ENCODE assay signal across 8 mouse cellular contexts in the genomic region with DNA sequence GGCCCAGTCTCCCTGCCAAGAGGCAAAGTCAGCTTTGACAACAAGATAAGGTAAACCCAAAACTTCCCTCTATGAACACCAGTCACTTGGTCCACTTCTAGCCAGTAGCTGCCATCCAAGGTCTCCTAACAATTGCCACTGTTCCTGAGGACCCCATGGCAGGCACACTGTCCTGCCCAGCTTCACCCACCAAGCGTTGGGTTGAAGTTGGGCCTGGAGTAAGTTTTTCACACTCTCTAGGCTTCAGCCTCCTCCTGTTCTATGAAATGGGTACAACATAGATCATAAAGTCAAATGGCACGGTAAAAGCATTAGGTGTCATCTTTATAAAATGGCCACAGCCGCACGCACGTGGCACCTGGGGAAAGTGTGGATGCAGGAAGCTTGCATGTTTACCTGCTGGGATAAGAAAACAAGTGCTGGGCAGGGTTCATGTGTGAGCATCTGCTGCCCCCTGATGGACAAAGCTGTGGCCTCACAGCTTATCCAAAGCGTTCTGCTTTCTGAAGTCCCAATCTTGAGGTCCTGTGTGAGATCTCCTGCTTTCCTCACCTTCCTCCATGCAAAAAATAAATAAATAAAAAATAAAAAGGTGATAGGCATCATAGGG. TPM values are rescaled to one million over a fixed set of nuclear protein-coding genes. Genes with fewer than 3 reads are reported as not detected.
DNase-seq lines count a peak whose midpoint lies in the region; ATAC-seq and TF ChIP-seq lines count a peak whose summit lies in the region.

No protein-coding gene starts in this region.

- H3K4me2 ChIP-seq in kidney, postnatal 0 days (ENCODE audit: low read length): no peak overlapping the region
- no peak overlapping the region for H3K4me2 ChIP-seq in limb, embryonic 14.5 days (replicated peaks; ENCODE audit: low read depth, low read length, severe bottlenecking)
- H3K4me2 ChIP-seq in neural tube, embryonic 14.5 days (ENCODE audit: low read depth, low read length): no peak overlapping the region

- H3K9ac ChIP-seq in kidney, postnatal 0 days (ENCODE audit: low read depth, low read length): no peak overlapping the region
- no peak overlapping the region for H3K9ac ChIP-seq in limb, embryonic 14.5 days (ENCODE audit: low read depth, low read length, severe bottlenecking)
- H3K9ac ChIP-seq in neural tube, embryonic 14.5 days (replicated peaks; ENCODE audit: low read depth, low read length): no peak overlapping the region

- H3K27me3 ChIP-seq in kidney, postnatal 0 days (ENCODE audit: insufficient read depth, low read length): no peaks in the 10 kb centered on the region
- H3K27me3 ChIP-seq in limb, embryonic 14.5 days (ENCODE audit: control insufficient read depth, insufficient read depth, low read length): no peaks in the 10 kb centered on the region
- H3K27me3 ChIP-seq in neural tube, embryonic 14.5 days (ENCODE audit: control insufficient read depth, insufficient read depth, low read length): no peaks in the 10 kb centered on the region

- H3K36me3 ChIP-seq in kidney, postnatal 0 days (ENCODE audit: insufficient read depth, low read length): no peaks in the 10 kb centered on the region
- no peaks in the 10 kb centered on the region for H3K36me3 ChIP-seq in limb, embryonic 14.5 days (ENCODE audit: control insufficient read depth, insufficient read depth, low read length)
- H3K36me3 ChIP-seq in neural tube, embryonic 14.5 days (ENCODE audit: control insufficient read depth, insufficient read depth, low read length): no peaks in the 10 kb centered on the region

- DNase-seq in 3T3-L1 (ENCODE audit: low read depth, low spot score) (peak; percentile 77), adipocyte (ENCODE audit: low spot score) (peak; percentile 60)
- DNase-seq in embryo, embryonic 10 days (ENCODE audit: low spot score): peak; percentile 74
- DNase-seq in kidney, postnatal 0 days (ENCODE audit: low spot score): peak; percentile 81
- peak; percentile 74 for DNase-seq in limb, embryonic 14.5 days (ENCODE audit: low spot score)
- DNase-seq in urinary bladder, adult 2 months (ENCODE audit: low spot score): peak; percentile 52

- TF ChIP-seq POLR2A in limb, embryonic 14.5 days (IDR thresholded peaks at IDR 0.05; ENCODE audit: borderline replicate concordance, extremely low read depth, insufficient read depth, insufficient read length): no peak

- peak; percentile 89 for TF ChIP-seq CTCF in kidney, postnatal 0 days (IDR thresholded peaks at IDR 0.05; ENCODE audit: low read depth)

- H3K27ac ChIP-seq in kidney, postnatal 0 days: no peak overlapping the region
- H3K27ac ChIP-seq in limb, embryonic 14.5 days (replicated peaks; ENCODE audit: low read depth, low read length): no peak overlapping the region
- no peak overlapping the region for H3K27ac ChIP-seq in neural tube, embryonic 14.5 days (ENCODE audit: low read depth, low read length)

- no peaks in the 10 kb centered on the region for H3K4me1 ChIP-seq in kidney, postnatal 0 days (replicated peaks; ENCODE audit: insufficient read depth, low read length)
- H3K4me1 ChIP-seq in limb, embryonic 14.5 days (ENCODE audit: control insufficient read depth, insufficient read depth, low read length): no peaks in the 10 kb centered on the region
- no peaks in the 10 kb centered on the region for H3K4me1 ChIP-seq in neural tube, embryonic 14.5 days (ENCODE audit: control insufficient read depth, insufficient read depth, low read length)

- H3K9me3 ChIP-seq in kidney, postnatal 0 days (replicated peaks; ENCODE audit: low read length): no peaks in the 10 kb centered on the region
- H3K9me3 ChIP-seq in limb, embryonic 14.5 days (ENCODE audit: control insufficient read depth, low read length): no peaks in the 10 kb centered on the region
- no peaks in the 10 kb centered on the region for H3K9me3 ChIP-seq in neural tube, embryonic 14.5 days (ENCODE audit: control insufficient read depth, low read length)

- 36% methylated on average over 6 of the region's 6 CpGs for WGBS in kidney, postnatal 0 days
- WGBS in limb, embryonic 14.5 days: 33% methylated on average over 6 of the region's 6 CpGs
- 45% methylated on average over 6 of the region's 6 CpGs for WGBS in neural tube, embryonic 14.5 days

- ATAC-seq in granulocyte monocyte progenitor cell, adult 5-6 weeks (replicated peaks; ENCODE audit: poor library complexity, severe bottlenecking): peak; percentile 62
- peak; percentile 80 for ATAC-seq in kidney, postnatal 0 days (replicated peaks; ENCODE audit: low FRiP score, low read depth)
- ATAC-seq in limb, embryonic 14.5 days (ENCODE audit: low FRiP score, low read depth): no peak
- ATAC-seq in neural tube, embryonic 14.5 days (ENCODE audit: low read depth): peak; percentile 79

- no peak overlapping the region for H3K4me3 ChIP-seq in kidney, postnatal 0 days (replicated peaks; ENCODE audit: low read depth, low read length)
- H3K4me3 ChIP-seq in limb, embryonic 14.5 days (replicated peaks; ENCODE audit: low read length): no peak overlapping the region
- no peak overlapping the region for H3K4me3 ChIP-seq in neural tube, embryonic 14.5 days (ENCODE audit: low read depth, low read length)

RNA-seq across cellular contexts. Expression of gene Ssu2, which starts 25.4 kb away (rescaled TPM):
- not detected in 2 replicates for total RNA-seq in granulocyte monocyte progenitor cell, adult 5-6 weeks (2014; fragmentation: Nextera tagmentation)
- not detected in 2 replicates for total RNA-seq in granulocyte monocyte progenitor cell, adult 5-6 weeks (2017)
- polyA plus RNA-seq in kidney, postnatal 0 days (2015; fragmentation: Nextera tagmentation; extraction: Ambion mirVana): 5.0 and 5.7 TPM in 2 replicates
- 2.7 and 3.8 TPM in 2 replicates for polyA plus RNA-seq in limb, embryonic 14.5 days (2012; rRNA removed)
- polyA plus RNA-seq in limb, embryonic 14.5 days (2014; fragmentation: Nextera tagmentation; extraction: Ambion mirVana): 3.0 and 3.2 TPM in 2 replicates
- 0.23 TPM in 1 of 2 replicates, not detected in the other for polyA plus RNA-seq in neural tube, embryonic 14.5 days (2014; fragmentation: Nextera tagmentation; extraction: Ambion mirVana)
- 1.5 and 2.0 TPM in 2 replicates for polyA plus RNA-seq in urinary bladder, adult 2 months (2012; rRNA removed)
